23 mouse cellular contexts compared by ENCODE assay signal in genomic region chr12:111478924-111479323, GRCm38 (mm10). TPM values are rescaled to one million over a fixed set of nuclear protein-coding genes. Genes with fewer than 3 reads are reported as not detected.
DNase-seq lines count a peak whose midpoint lies in the region; ATAC-seq and TF ChIP-seq lines count a peak whose summit lies in the region.
"Had no signal": no experiment of that assay in that cellular context is flagged by ENCODE, and none has a peak within 500 bp of the region (broad histone marks: within the 10 kb centered on the region; RNA-seq: fewer than 3 reads in every experiment).

No protein-coding gene starts in this region.

- H3K27me3 ChIP-seq in embryonic facial prominence, embryonic 12.5 days: no peaks in the 10 kb centered on the region
- H3K27me3 ChIP-seq in embryonic facial prominence, embryonic 10.5 days (replicated peaks; ENCODE audit: low read depth, poor library complexity, severe bottlenecking): peaks cover 19% of the 10 kb centered on the region
- peaks cover 13% of the 10 kb centered on the region for H3K27me3 ChIP-seq in embryonic facial prominence, embryonic 13.5 days
- H3K27me3 ChIP-seq in embryonic facial prominence, embryonic 14.5 days (replicated peaks; ENCODE audit: control insufficient read depth, insufficient read depth, low read length): peaks cover under 1% of the 10 kb centered on the region; the same call in 1 of the 2 replicates
- peaks cover 4% of the 10 kb centered on the region for H3K27me3 ChIP-seq in forebrain, postnatal 0 days (ENCODE audit: insufficient read depth, low read length)
- H3K27me3 ChIP-seq: CH12.LX, Patski had no signal

- no peak for ATAC-seq in embryonic facial prominence, embryonic 12.5 days (ENCODE audit: insufficient number of reproducible peaks, insufficient read depth, low FRiP score, low TSS enrichment)
- no peak for ATAC-seq in embryonic facial prominence, embryonic 13.5 days (ENCODE audit: insufficient number of reproducible peaks, insufficient read depth, low FRiP score, low TSS enrichment, low read depth)
- peak; percentile 57; the same call in 1 of the 2 replicates for ATAC-seq in embryonic facial prominence, embryonic 14.5 days (ENCODE audit: low read depth)
- no peak for ATAC-seq in forebrain, postnatal 0 days
- ATAC-seq: activated CD4-positive, CD25-positive, alpha-beta regulatory T cell, adult 4 months; CD4-positive, CD25-positive, alpha-beta regulatory T cell, adult 4 months; Patski had no signal

- DNase-seq in embryonic facial prominence, embryonic 10.5 days (ENCODE audit: low spot score): no peak
- DNase-seq in embryonic facial prominence, embryonic 14.5 days (ENCODE audit: low spot score): peak; percentile 57
- no peak for DNase-seq in forebrain, postnatal 0 days
- DNase-seq in embryo, embryonic 10.5 days (ENCODE audit: low spot score): no peak
- DNase-seq: adrenal gland, adult 2 months; adrenal gland, adult 8-10 months; adrenal gland, postnatal 10 days; adrenal gland, postnatal 14 days; adrenal gland, postnatal 25 days; adrenal gland, postnatal 36 days; B cell, adult 2 months; cerebellum, adult 11 months; cerebellum, adult 11-12 months; cerebellum, adult 18-20 months had no signal

- TF ChIP-seq CTCF in forebrain, postnatal 0 days (IDR thresholded peaks at IDR 0.05; ENCODE audit: low read depth): no peak

- no peaks in the 10 kb centered on the region for H3K36me3 ChIP-seq in embryonic facial prominence, embryonic 12.5 days
- no peaks in the 10 kb centered on the region for H3K36me3 ChIP-seq in embryonic facial prominence, embryonic 10.5 days (replicated peaks)
- no peaks in the 10 kb centered on the region for H3K36me3 ChIP-seq in embryonic facial prominence, embryonic 13.5 days
- no peaks in the 10 kb centered on the region for H3K36me3 ChIP-seq in embryonic facial prominence, embryonic 14.5 days (ENCODE audit: control insufficient read depth, insufficient read depth, low read length)
- H3K36me3 ChIP-seq in forebrain, postnatal 0 days (ENCODE audit: insufficient read depth): no peaks in the 10 kb centered on the region
- H3K36me3 ChIP-seq: G1E had no signal

- H3K9ac ChIP-seq in embryonic facial prominence, embryonic 12.5 days: no peak overlapping the region
- H3K9ac ChIP-seq in embryonic facial prominence, embryonic 13.5 days: no peak overlapping the region
- no peak overlapping the region for H3K9ac ChIP-seq in embryonic facial prominence, embryonic 14.5 days (ENCODE audit: low read depth, low read length)
- H3K9ac ChIP-seq in forebrain, postnatal 0 days: no peak overlapping the region

- H3K4me1 ChIP-seq in embryonic facial prominence, embryonic 12.5 days: peaks cover 15% of the 10 kb centered on the region
- peaks cover 28% of the 10 kb centered on the region for H3K4me1 ChIP-seq in embryonic facial prominence, embryonic 10.5 days
- H3K4me1 ChIP-seq in embryonic facial prominence, embryonic 13.5 days: peaks cover 13% of the 10 kb centered on the region
- peaks cover 13% of the 10 kb centered on the region for H3K4me1 ChIP-seq in embryonic facial prominence, embryonic 14.5 days (ENCODE audit: control insufficient read depth, insufficient read depth, low read length)
- H3K4me1 ChIP-seq in forebrain, postnatal 0 days (ENCODE audit: insufficient read depth): no peaks in the 10 kb centered on the region

- no peaks in the 10 kb centered on the region for H3K9me3 ChIP-seq in embryonic facial prominence, embryonic 12.5 days
- H3K9me3 ChIP-seq in embryonic facial prominence, embryonic 10.5 days: no peaks in the 10 kb centered on the region
- no peaks in the 10 kb centered on the region for H3K9me3 ChIP-seq in embryonic facial prominence, embryonic 13.5 days
- no peaks in the 10 kb centered on the region for H3K9me3 ChIP-seq in embryonic facial prominence, embryonic 14.5 days (ENCODE audit: control insufficient read depth, low read length)
- no peaks in the 10 kb centered on the region for H3K9me3 ChIP-seq in forebrain, postnatal 0 days (ENCODE audit: low read length)

- no peak overlapping the region for H3K4me3 ChIP-seq in embryonic facial prominence, embryonic 12.5 days
- H3K4me3 ChIP-seq in embryonic facial prominence, embryonic 10.5 days: no peak overlapping the region
- no peak overlapping the region for H3K4me3 ChIP-seq in embryonic facial prominence, embryonic 13.5 days
- no peak overlapping the region for H3K4me3 ChIP-seq in embryonic facial prominence, embryonic 14.5 days (ENCODE audit: low read depth, low read length)
- no peak overlapping the region for H3K4me3 ChIP-seq in forebrain, postnatal 0 days (ENCODE audit: low read depth, low read length)

- WGBS in embryonic facial prominence, embryonic 12.5 days: 35% methylated on average over 5 of the region's 5 CpGs
- WGBS in embryonic facial prominence, embryonic 10.5 days: 49% methylated on average over 5 of the region's 5 CpGs
- 38% methylated on average over 5 of the region's 5 CpGs for WGBS in embryonic facial prominence, embryonic 13.5 days
- WGBS in embryonic facial prominence, embryonic 14.5 days: 36% methylated on average over 5 of the region's 5 CpGs
- 52% methylated on average over 5 of the region's 5 CpGs for WGBS in forebrain, postnatal 0 days

- H3K4me2 ChIP-seq in embryonic facial prominence, embryonic 12.5 days (replicated peaks): no peak overlapping the region
- H3K4me2 ChIP-seq in embryonic facial prominence, embryonic 13.5 days: no peak overlapping the region
- no peak overlapping the region for H3K4me2 ChIP-seq in embryonic facial prominence, embryonic 14.5 days (ENCODE audit: low read depth, low read length)
- H3K4me2 ChIP-seq in forebrain, postnatal 0 days (ENCODE audit: low read depth): no peak overlapping the region

- H3K27ac ChIP-seq in embryonic facial prominence, embryonic 12.5 days: 0 out of 2 replicates have a peak overlapping the region, but pooled peaks have one; percentile 13
- H3K27ac ChIP-seq in embryonic facial prominence, embryonic 10.5 days (replicated peaks): no peak overlapping the region
- peak overlapping the region; percentile 39; the same call in 1 of the 2 replicates for H3K27ac ChIP-seq in embryonic facial prominence, embryonic 13.5 days
- no peak overlapping the region for H3K27ac ChIP-seq in embryonic facial prominence, embryonic 14.5 days (replicated peaks; ENCODE audit: low read depth, low read length)
- no peak overlapping the region for H3K27ac ChIP-seq in forebrain, postnatal 0 days (ENCODE audit: low read depth, low read length)

RNA-seq across cellular contexts. Expression of gene Gm266, which starts 6.7 kb away (rescaled TPM):
- 24.4 and 28.1 TPM in 2 replicates for polyA plus RNA-seq in embryonic facial prominence, embryonic 12.5 days (2016; fragmentation: Nextera tagmentation; extraction: Ambion mirVana)
- 15.7 and 19.8 TPM in 2 replicates for polyA plus RNA-seq in embryonic facial prominence, embryonic 10.5 days (2016; fragmentation: Nextera tagmentation; extraction: Ambion mirVana)
- polyA plus RNA-seq in embryonic facial prominence, embryonic 13.5 days (2015; fragmentation: Nextera tagmentation; extraction: Ambion mirVana): 9.5 and 12.1 TPM in 2 replicates
- 24.4 and 25.3 TPM in 2 replicates for polyA plus RNA-seq in embryonic facial prominence, embryonic 14.5 days (2014; fragmentation: Nextera tagmentation; extraction: Ambion mirVana)
- total RNA-seq in forebrain, postnatal 0 days (2014; rRNA removed): 5.1 and 5.4 TPM in 2 replicates
- polyA plus RNA-seq in forebrain, postnatal 0 days (2015; fragmentation: Nextera tagmentation; extraction: Ambion mirVana): 3.7 and 5.2 TPM in 2 replicates
- total RNA-seq: adrenal gland, adult 18-20 months; adrenal gland, adult 8-10 months; adrenal gland, postnatal 14 days; adrenal gland, postnatal 25 days; CH12.LX; MEL had no signal
- polyA plus RNA-seq: activated CD4-positive, CD25-positive, alpha-beta regulatory T cell, adult 4 months; CD4-positive, CD25-positive, alpha-beta regulatory T cell, adult 4 months; G1E had no signal

RNA-seq across cellular contexts. Expression of gene Tnfaip2, which starts 36.7 kb away (rescaled TPM):
- 6.2 and 6.3 TPM in 2 replicates for polyA plus RNA-seq in embryonic facial prominence, embryonic 12.5 days (2016; fragmentation: Nextera tagmentation; extraction: Ambion mirVana)
- 3.9 and 4.0 TPM in 2 replicates for polyA plus RNA-seq in embryonic facial prominence, embryonic 10.5 days (2016; fragmentation: Nextera tagmentation; extraction: Ambion mirVana)
- polyA plus RNA-seq in embryonic facial prominence, embryonic 13.5 days (2015; fragmentation: Nextera tagmentation; extraction: Ambion mirVana): 8.1 and 10.6 TPM in 2 replicates
- 9.8 and 11.7 TPM in 2 replicates for polyA plus RNA-seq in embryonic facial prominence, embryonic 14.5 days (2014; fragmentation: Nextera tagmentation; extraction: Ambion mirVana)
- 1.0 and 4.8 TPM in 2 replicates for total RNA-seq in forebrain, postnatal 0 days (2014; rRNA removed)
- 0.33 and 1.2 TPM in 2 replicates for polyA plus RNA-seq in forebrain, postnatal 0 days (2015; fragmentation: Nextera tagmentation; extraction: Ambion mirVana)
- polyA plus RNA-seq: activated CD4-positive, CD25-positive, alpha-beta regulatory T cell, adult 4 months; CD4-positive, CD25-positive, alpha-beta regulatory T cell, adult 4 months had no signal

RNA-seq across cellular contexts. Expression of gene Eif5, which starts 58.9 kb away (rescaled TPM):
- polyA plus RNA-seq in embryonic facial prominence, embryonic 12.5 days (2016; fragmentation: Nextera tagmentation; extraction: Ambion mirVana): 602 and 657 TPM in 2 replicates
- polyA plus RNA-seq in embryonic facial prominence, embryonic 10.5 days (2016; fragmentation: Nextera tagmentation; extraction: Ambion mirVana): 722 and 727 TPM in 2 replicates
- polyA plus RNA-seq in embryonic facial prominence, embryonic 13.5 days (2015; fragmentation: Nextera tagmentation; extraction: Ambion mirVana): 507 and 586 TPM in 2 replicates
- polyA plus RNA-seq in embryonic facial prominence, embryonic 14.5 days (2014; fragmentation: Nextera tagmentation; extraction: Ambion mirVana): 433 and 445 TPM in 2 replicates
- total RNA-seq in forebrain, postnatal 0 days (2014; rRNA removed): 273 and 366 TPM in 2 replicates
- polyA plus RNA-seq in forebrain, postnatal 0 days (2015; fragmentation: Nextera tagmentation; extraction: Ambion mirVana): 580 and 648 TPM in 2 replicates

Comparison
In these comparisons a context has a peak if more than half of its experiments do, and no peak if none do; other contexts are left out.
1. H3K27ac ChIP-seq: peak in embryonic facial prominence, embryonic 12.5 days (single experiment) and embryonic facial prominence, embryonic 13.5 days (single experiment); none in embryonic facial prominence, embryonic 10.5 days (single experiment), embryonic facial prominence, embryonic 14.5 days (single experiment) and forebrain, postnatal 0 days (single experiment).